Mouse (Mus musculus): ENCODE results near the gene Olfr859.

DNA sequence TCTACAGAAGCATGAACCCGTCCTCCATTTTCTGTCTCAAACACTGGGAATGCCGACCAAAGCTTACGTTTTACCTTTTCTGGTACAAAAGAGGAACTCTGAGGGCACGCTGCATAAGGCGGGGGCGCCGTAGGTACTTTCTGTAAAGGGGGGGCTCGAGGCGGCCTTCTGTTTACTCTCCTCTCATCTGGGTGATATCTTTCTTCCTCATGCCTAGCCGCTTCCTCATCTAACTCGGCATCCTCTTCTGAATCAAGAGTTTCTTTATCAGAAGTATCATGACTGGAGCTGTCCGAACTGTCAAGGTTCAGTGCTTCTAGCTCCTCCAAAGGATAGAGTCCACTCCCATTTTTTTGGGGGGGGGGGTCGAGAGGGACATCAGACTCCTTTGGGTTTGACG, 35.6 kb upstream of the Olfr859 start:
- no peak for TF ChIP-seq CTCF (IDR thresholded peaks at IDR 0.05; ENCODE audit: borderline replicate concordance, insufficient read depth, low read length)
- no peak for TF ChIP-seq POLR2A (IDR thresholded peaks at IDR 0.05; ENCODE audit: low read depth, low read length)

Measured in embryonic fibroblast, embryonic 13.5 days (primary cell).